Mouse (Mus musculus) urinary bladder, postnatal 36 days (tissue): ENCODE measurements around the gene Ldb2.

Source experiments
- DNase-seq, 2 experiments: peaks; one replicate each; pipeline ENCODE4 v3.0.0; 2022; ENCODE audit warnings: low spot score in 2 of 2, mixed read lengths in 1 of 2

Gene Ldb2

GRCm38 (mm10) chr5:44548468-44548867 is 251.0 kb downstream of the Ldb2 start:
- no peak for DNase-seq

GRCm38 (mm10) chr5:44543472-44544132 is 255.9 kb downstream of the Ldb2 start:
- DNase-seq = no peak

GRCm38 (mm10) chr5:44541748-44542147 is 257.7 kb downstream of the Ldb2 start:
- no peak for DNase-seq

DNA sequence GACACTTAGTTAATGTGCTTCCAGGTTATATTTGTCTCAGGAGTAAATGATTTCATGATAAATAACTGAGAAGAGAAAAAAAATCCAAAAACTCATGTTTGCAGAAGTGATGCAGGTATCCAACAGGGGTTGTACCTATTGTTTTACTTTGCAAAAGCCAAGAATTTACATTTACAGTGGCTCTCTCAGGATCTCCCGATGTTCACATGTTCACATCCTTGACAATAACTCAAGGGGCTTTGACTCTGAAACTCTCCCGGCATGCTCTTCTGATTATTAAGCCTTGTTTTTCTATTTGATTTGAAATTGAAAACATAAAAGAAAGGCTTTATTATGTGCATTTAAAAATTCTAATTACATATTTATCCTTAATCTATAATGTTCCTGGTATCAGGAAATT is 260.8 kb downstream of the Ldb2 start:
- no peak for DNase-seq

DNA sequence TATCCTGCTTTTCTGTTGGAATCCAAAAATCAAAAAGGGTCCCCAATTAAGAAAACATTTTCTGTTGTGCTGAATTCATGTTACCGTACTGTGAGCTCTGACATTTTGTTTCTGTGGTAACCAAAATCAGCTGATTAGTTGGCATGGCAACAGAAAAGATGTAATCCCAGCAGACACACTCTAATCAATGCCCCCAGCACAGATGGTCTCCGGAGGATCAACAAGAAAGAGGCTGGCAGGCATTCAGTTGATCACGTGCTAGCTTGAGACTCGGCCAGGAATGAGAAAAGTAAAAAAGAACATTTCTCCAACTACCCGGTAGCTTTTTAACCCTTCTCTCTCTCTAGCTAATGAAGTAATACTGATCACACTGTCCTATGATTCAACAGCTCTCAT is 261.5 kb downstream of the Ldb2 start:
- DNase-seq = no peak

- no peak for DNase-seq
These were observed 262.0 kb downstream of the Ldb2 start for GRCm38 (mm10) chr5:44537316-44537999.

GRCm38 (mm10) chr5:44529466-44529865 is 270.0 kb downstream of the Ldb2 start:
- DNase-seq = no peak

- no peak for DNase-seq
These were observed 270.5 kb downstream of the Ldb2 start for GRCm38 (mm10) chr5:44529001-44529400.

- no peak for DNase-seq
These were observed 294.3 kb downstream of the Ldb2 start for GRCm38 (mm10) chr5:44505221-44505620.

DNA sequence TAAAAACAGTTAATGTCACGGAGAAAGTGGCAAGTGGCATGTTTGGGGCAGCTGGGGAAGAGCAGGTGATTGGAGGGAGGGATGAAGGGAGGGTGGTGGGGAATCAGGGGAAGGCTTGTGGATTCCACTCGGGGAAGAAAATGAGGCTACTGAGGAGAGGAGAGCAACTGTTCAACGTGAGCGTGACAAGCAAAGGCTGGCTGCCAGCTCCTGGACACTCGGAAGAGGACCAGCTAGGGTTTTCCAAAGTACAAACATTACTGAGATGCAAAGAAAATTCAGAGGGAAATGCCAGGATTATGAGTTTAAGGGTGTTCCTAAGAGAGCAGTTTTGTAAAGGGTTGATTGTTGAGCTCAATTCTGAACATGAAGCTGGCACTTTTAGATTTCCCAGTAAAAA is 294.7 kb downstream of the Ldb2 start:
- no peak for DNase-seq

- no peak for DNase-seq
These were observed 301.3 kb downstream of the Ldb2 start for GRCm38 (mm10) chr5:44498229-44498628.

- DNase-seq = no peak
These were observed 302.6 kb downstream of the Ldb2 start for GRCm38 (mm10) chr5:44496854-44497253.

- peak in 1 of 2 experiments; percentile 50 for DNase-seq
These were observed 304.4 kb downstream of the Ldb2 start for GRCm38 (mm10) chr5:44495092-44495491.

GRCm38 (mm10) chr5:44494133-44494532 is 305.3 kb downstream of the Ldb2 start:
- no peak for DNase-seq

DNA sequence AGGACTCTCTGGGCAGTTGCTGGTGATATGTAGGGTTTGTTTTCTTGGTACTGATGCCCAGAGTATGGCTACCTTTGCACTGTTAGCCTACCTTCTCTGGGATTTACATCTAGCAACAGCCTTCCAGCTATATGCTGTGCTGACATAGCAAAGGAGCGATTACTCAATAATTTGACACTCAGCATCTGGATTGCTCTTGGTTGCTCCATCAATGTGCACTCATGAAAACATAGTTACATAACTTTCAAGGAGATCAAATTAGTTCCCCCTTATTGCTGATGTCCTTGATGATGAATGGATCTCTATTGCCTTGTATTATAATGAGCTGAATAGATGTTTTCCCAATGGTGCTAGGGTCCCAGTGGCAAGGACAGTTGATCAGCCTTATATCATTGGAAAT is 308.0 kb downstream of the Ldb2 start:
- DNase-seq = no peak

DNA sequence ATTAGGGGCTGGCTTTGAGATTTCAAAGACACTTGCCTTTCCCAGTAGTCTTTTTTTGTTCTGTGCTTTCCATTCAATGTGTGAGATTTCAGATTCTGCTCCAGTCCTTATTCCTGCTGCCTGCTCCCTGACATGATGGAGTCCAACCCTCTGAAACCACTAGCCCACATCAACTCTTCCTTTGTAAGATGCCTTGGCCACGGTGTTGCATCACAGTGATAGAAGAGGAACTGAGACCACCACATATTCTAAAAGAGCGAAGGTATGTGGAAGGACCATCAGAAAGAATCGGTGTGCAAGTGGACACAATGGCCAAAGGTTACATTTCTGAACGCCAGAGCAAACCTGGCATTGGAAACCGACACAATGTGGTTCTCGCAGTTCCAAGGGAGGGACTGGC is 309.0 kb downstream of the Ldb2 start:
- DNase-seq = no peak

GRCm38 (mm10) chr5:44483426-44484106 is 315.9 kb downstream of the Ldb2 start:
- DNase-seq = no peak

DNA sequence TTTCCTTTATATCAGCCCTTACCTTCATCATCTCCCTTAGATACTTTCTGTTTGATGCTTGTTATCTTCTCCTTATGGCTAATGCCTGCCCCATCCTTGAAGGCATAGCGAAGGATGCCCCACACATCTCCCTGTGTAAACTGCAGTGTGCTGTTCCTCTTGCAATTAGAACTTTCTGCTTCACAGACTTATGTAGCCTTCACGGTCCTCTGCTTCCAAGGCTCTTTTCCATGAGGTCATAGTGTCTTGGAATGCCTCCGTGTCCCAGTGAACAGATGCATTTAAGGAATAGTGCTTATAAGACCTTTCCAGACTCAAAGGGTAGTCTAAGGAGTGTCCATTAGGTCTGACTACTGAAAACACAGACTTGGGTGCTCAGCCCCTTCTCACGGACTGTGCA is 318.1 kb downstream of the Ldb2 start:
- DNase-seq = no peak

GRCm38 (mm10) chr5:44476356-44476755 is 323.1 kb downstream of the Ldb2 start:
- DNase-seq = no peak

DNA sequence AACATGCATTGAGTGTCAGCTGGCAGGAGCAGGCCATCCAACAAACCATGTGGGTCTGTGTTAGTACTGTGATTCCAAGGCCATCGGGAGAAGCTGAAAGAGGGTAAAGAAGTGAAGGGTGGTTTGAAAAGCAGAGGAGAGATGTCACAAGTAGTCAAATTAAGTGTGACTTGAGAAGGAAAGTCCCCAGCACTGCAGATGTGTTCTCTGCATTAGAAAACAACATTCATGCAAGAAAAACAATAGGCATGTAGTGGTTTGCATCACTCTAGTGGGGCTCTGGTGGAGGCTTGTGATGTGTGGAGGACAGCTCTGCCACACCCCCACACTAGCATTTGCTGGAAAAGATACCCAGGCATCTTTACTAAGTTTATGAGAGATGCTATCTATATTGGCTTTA is 323.9 kb downstream of the Ldb2 start:
- no peak for DNase-seq

DNA sequence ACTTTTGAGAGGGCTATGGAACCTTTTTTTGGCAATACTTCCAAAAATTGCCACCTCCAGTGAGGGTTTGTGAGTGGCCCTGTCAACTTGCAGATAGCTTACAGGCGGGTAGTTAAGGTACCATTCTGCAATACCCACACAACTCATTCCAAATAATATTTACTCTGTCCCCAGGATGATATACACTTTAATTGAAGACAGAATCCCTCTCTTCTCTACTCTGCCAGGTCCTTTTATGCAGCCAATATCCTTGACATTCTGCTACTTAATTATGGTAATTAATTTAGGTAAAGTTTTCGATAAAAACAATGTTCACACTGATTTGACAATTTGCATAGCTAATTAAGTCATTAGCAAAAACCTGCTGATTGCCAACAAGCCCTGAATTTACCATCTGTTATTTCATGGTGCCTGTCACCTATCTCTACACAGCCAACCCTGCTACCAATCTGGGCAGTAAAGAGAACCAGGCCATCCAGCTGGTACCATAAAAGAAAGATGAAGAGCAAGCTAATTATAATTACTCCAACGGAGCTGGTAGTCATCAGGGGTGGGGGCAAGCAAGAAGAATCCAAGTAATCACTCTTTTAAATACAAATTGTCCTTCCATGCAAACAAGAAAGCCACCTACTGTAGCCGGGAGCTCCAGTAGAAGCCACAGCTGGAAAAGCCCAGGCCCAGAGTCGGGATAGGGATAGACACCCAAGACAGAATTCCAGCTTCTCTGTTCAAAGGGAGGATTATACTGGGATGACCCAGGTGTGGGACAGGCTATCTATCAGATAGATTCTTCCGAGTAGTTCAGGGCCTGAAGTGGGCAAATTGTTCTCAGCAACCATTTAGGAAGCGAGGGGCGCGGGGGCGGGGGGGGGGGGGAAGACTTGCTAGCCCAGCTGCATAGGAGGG is 325.4 kb downstream of the Ldb2 start:
- DNase-seq = no peak

GRCm38 (mm10) chr5:44465238-44465637 is 334.2 kb downstream of the Ldb2 start:
- no peak for DNase-seq
